Mouse (Mus musculus) heart, postnatal 0 days (tissue): Measurements from ENCODE around the gene Trappc1. TPM values are rescaled to one million over a fixed set of nuclear protein-coding genes. Genes with fewer than 3 reads are reported as not detected.

Source experiments
- ATAC-seq: fragments of 200-750 bp; cut with Nextera tagmentation; 2 replicates; pipeline ENCODE4 v1.8.0; 2017; ENCODE audit warnings: low read depth, moderate number of reproducible peaks, moderate library complexity; ENCODE audit not compliant: insufficient read depth
- DNase-seq: peaks from one replicate; pipeline ENCODE4 v3.0.0-alpha.2; 2016; ENCODE audit warnings: low spot score
- H3K27ac ChIP-seq: fragments of 300-500 bp; sonication (generic); 2 replicates; pipeline ENCODE4 v1.5.1; 2014; ENCODE audit warnings: low read depth, mild to moderate bottlenecking
- H3K27me3 ChIP-seq: fragments of 300-500 bp; sonication (generic); 2 replicates; pipeline ENCODE4 v1.6.1; 2014; ENCODE audit warnings: low read length, mixed read lengths; ENCODE audit not compliant: control insufficient read depth, insufficient read depth
- H3K36me3 ChIP-seq: fragments of 300-500 bp; sonication (generic); replicated peaks from 2 replicates; pipeline ENCODE4 v1.6.1; 2014; ENCODE audit warnings: low read length, mixed read lengths; ENCODE audit not compliant: control insufficient read depth, insufficient read depth
- H3K4me1 ChIP-seq: fragments of 300-500 bp; sonication (generic); 2 replicates; pipeline ENCODE4 v1.6.1; 2014; ENCODE audit warnings: antibody characterized with exemption; ENCODE audit not compliant: control insufficient read depth, insufficient read depth
- H3K4me2 ChIP-seq: fragments of 300-500 bp; sonication (generic); 2 replicates; pipeline ENCODE4 v1.6.1; 2014; ENCODE audit warnings: low read depth, mild to moderate bottlenecking, low read length, moderate library complexity
- H3K4me3 ChIP-seq: fragments of 300-500 bp; sonication (generic); 2 replicates; pipeline ENCODE4 v1.5.1; 2014; ENCODE audit warnings: low read depth, low read length
- H3K9ac ChIP-seq: fragments of 300-500 bp; sonication (generic); replicated peaks from 2 replicates; pipeline ENCODE4 v1.6.1; 2014; ENCODE audit warnings: low read depth, low read length, mixed read lengths
- H3K9me3 ChIP-seq: fragments of 300-500 bp; sonication (generic); replicated peaks from 2 replicates; pipeline ENCODE4 v1.6.1; 2016; ENCODE audit warnings: low read length; ENCODE audit not compliant: control insufficient read depth
- CTCF ChIP-seq: IDR thresholded peaks from 2 replicates; pipeline ENCODE4 v1.5.1; 2016; ENCODE audit warnings: antibody characterized with exemption, control low read depth, low read depth
- EP300 ChIP-seq: IDR thresholded peaks from 2 replicates; pipeline ENCODE4 v1.6.1; 2016; ENCODE audit warnings: antibody characterized with exemption, low read depth
- WGBS: fragments of 180-500 bp; shearing (Covaris S2); extraction: QIAGEN DNeasy Blood & Tissue Kit; methylation state at CpG from one replicate; pipeline ENCODE4 v1.1.7; 2014; 5-methylcytosine and 5-hydroxymethylcytosine counted together
- polyA plus RNA-seq: library from polyadenylated mRNA; unstranded; fragments of >200 nt; fragmentation: Nextera tagmentation; extraction: Ambion mirVana; gene quantifications from 2 replicates; pipeline ENCODE4 v1.2.1, GENCODE M21; 2015
- total RNA-seq: library from RNA; depleted of rRNA; stranded (reverse); fragments of >200 nt; gene quantifications from 2 replicates; pipeline ENCODE4 v1.2.3, GENCODE M21; 2014; ENCODE audit warnings: low replicate concordance; rRNA removed

Trappc1 gene
- total and polyA plus RNA-seq, 2 experiments from 2014 or later: 180 to 240 TPM

DNA sequence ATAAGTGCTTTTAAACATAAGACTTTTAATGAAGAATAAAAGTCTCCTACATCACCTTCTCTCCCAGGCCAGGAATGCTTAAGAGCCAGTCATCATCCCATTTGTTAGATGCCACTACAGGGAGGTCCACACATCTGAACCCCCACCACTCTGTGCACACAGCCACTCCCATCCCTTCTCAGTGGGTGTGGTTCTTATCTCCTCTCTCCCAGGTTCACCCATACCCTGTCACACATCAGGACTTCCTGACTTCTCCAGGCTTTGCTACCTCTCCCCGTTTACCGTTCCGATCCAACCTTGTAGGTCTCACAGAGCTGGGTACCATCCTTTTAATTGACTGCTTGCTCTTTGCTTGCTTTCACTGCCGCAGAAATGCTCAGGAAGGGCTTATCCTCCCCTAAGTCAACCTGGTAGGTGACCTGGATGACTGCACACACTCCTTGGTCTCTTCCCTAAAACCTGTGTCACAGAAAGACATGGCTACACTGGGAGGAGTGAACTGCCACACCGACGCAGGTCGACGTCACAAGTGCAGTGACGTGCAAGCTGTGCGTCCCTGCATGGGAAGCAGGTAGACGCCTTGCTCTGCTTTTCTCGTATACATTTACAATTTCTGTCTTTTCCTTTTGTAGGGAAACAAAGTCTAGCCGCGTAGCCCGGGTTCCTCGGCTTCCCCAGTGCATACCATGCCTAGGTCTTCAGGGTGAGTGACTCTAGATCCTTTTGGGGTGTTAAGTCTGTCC lies 49.6 kb downstream of the Trappc1 start:
- Histone ChIP-seq H3K27ac (no peak overlapping the region), H3K9me3 (no peaks in the 10 kb centered on the region), H3K4me2 (no peak overlapping the region), H3K4me1 (0 out of 2 replicates have a peak, but pooled peaks cover 3% of the 10 kb centered on the region), H3K36me3 (0 out of 2 replicates have a peak, but pooled peaks cover 6% of the 10 kb centered on the region), H3K4me3 (no peak overlapping the region), H3K27me3 (no peaks in the 10 kb centered on the region), H3K9ac (no peak overlapping the region)
- ATAC-seq (no peak), DNase-seq (no peak)
- TF ChIP-seq CTCF (no peak), EP300 (no peak)
- 91% methylated on average over 16 of the region's 16 CpGs for WGBS

Other genes with a start within 250 kb of the Trappc1 start
- 25.2 and 27.9 TPM in 2 replicates for gene Vamp2, start 235.5 kb upstream of the Trappc1 start, total RNA-seq
- gene Vamp2, start 235.5 kb upstream of the Trappc1 start, polyA plus RNA-seq: 59.2 and 62.1 TPM in 2 replicates
- 76.8 and 93.5 TPM in 2 replicates for gene Per1, start 228.8 kb upstream of the Trappc1 start, total RNA-seq
- gene Per1, start 228.8 kb upstream of the Trappc1 start, polyA plus RNA-seq: 8.1 and 9.7 TPM in 2 replicates
- not detected in 2 replicates for gene Hes7, start 203.6 kb upstream of the Trappc1 start, total RNA-seq
- gene Hes7, start 203.6 kb upstream of the Trappc1 start, polyA plus RNA-seq: 0.26 and 0.29 TPM in 2 replicates
- 0.66 TPM in 1 of 2 replicates, not detected in the other for gene 9130213A22Rik, start 201.4 kb upstream of the Trappc1 start, total RNA-seq
- 0.30 and 0.49 TPM in 2 replicates for gene 9130213A22Rik, start 201.4 kb upstream of the Trappc1 start, polyA plus RNA-seq
- 0.58 TPM in 1 of 2 replicates, not detected in the other for gene Aloxe3, start 198.1 kb upstream of the Trappc1 start, total RNA-seq
- 0.08 TPM in 1 of 2 replicates, not detected in the other for gene Aloxe3, start 198.1 kb upstream of the Trappc1 start, polyA plus RNA-seq
- gene Alox12b, start 167.0 kb upstream of the Trappc1 start, total RNA-seq: not detected in 2 replicates
- not detected in 2 replicates for gene Alox12b, start 167.0 kb upstream of the Trappc1 start, polyA plus RNA-seq
- 3.0 and 3.7 TPM in 2 replicates for gene Alox8, start 126.1 kb upstream of the Trappc1 start, total RNA-seq
- 0.86 and 2.5 TPM in 2 replicates for gene Alox8, start 126.1 kb upstream of the Trappc1 start, polyA plus RNA-seq
- gene Gucy2e, start 86.9 kb upstream of the Trappc1 start, total RNA-seq: 0.27 TPM in 1 of 2 replicates, not detected in the other
- gene Gucy2e, start 86.9 kb upstream of the Trappc1 start, polyA plus RNA-seq: 0.07 and 0.15 TPM in 2 replicates
- 7.5 and 15.5 TPM in 2 replicates for gene Cntrob, start 205 bp upstream of the Trappc1 start, total RNA-seq
- 6.9 and 8.4 TPM in 2 replicates for gene Cntrob, start 205 bp upstream of the Trappc1 start, polyA plus RNA-seq
- 1.1 and 2.8 TPM in 2 replicates for gene Kcnab3, start 2.3 kb downstream of the Trappc1 start, total RNA-seq
- 1.1 and 1.4 TPM in 2 replicates for gene Kcnab3, start 2.3 kb downstream of the Trappc1 start, polyA plus RNA-seq
- gene Rnf227, start 16.5 kb downstream of the Trappc1 start, total RNA-seq: 1.5 and 10.2 TPM in 2 replicates
- gene Rnf227, start 16.5 kb downstream of the Trappc1 start, polyA plus RNA-seq: 3.4 and 4.3 TPM in 2 replicates
- gene Chd3, start 45.4 kb downstream of the Trappc1 start, total RNA-seq: 23.6 and 23.8 TPM in 2 replicates
- gene Chd3, start 45.4 kb downstream of the Trappc1 start, polyA plus RNA-seq: 10.3 and 12.4 TPM in 2 replicates
- gene Naa38, start 71.5 kb downstream of the Trappc1 start, total RNA-seq: 64.9 and 93.4 TPM in 2 replicates
- 171 and 175 TPM in 2 replicates for gene Naa38, start 71.5 kb downstream of the Trappc1 start, polyA plus RNA-seq
- gene Cyb5d1, start 71.7 kb downstream of the Trappc1 start, total RNA-seq: 14.2 and 17.6 TPM in 2 replicates
- 16.7 and 18.6 TPM in 2 replicates for gene Cyb5d1, start 71.7 kb downstream of the Trappc1 start, polyA plus RNA-seq
- gene Tmem88, start 74.3 kb downstream of the Trappc1 start, total RNA-seq: 32.4 and 33.0 TPM in 2 replicates
- gene Tmem88, start 74.3 kb downstream of the Trappc1 start, polyA plus RNA-seq: 59.7 and 62.5 TPM in 2 replicates
- gene Kdm6b, start 89.7 kb downstream of the Trappc1 start, total RNA-seq: 7.8 and 10.0 TPM in 2 replicates
- 23.0 and 23.6 TPM in 2 replicates for gene Kdm6b, start 89.7 kb downstream of the Trappc1 start, polyA plus RNA-seq
- gene Dnah2, start 225.1 kb downstream of the Trappc1 start, total RNA-seq: not detected in 2 replicates
- 0.03 and 0.30 TPM in 2 replicates for gene Dnah2, start 225.1 kb downstream of the Trappc1 start, polyA plus RNA-seq
- gene Efnb3, start 236.2 kb downstream of the Trappc1 start, total RNA-seq: 70.1 and 79.5 TPM in 2 replicates
- gene Efnb3, start 236.2 kb downstream of the Trappc1 start, polyA plus RNA-seq: 69.4 and 75.6 TPM in 2 replicates